Mouse (Mus musculus): ENCODE measurements around the gene Abcf1.
"Not testable (repeated sequence)": the region's sequence is repeated elsewhere in the genome, so short reads cannot be mapped to it uniquely, and the experiment has no call there.

Gene Abcf1

DNA sequence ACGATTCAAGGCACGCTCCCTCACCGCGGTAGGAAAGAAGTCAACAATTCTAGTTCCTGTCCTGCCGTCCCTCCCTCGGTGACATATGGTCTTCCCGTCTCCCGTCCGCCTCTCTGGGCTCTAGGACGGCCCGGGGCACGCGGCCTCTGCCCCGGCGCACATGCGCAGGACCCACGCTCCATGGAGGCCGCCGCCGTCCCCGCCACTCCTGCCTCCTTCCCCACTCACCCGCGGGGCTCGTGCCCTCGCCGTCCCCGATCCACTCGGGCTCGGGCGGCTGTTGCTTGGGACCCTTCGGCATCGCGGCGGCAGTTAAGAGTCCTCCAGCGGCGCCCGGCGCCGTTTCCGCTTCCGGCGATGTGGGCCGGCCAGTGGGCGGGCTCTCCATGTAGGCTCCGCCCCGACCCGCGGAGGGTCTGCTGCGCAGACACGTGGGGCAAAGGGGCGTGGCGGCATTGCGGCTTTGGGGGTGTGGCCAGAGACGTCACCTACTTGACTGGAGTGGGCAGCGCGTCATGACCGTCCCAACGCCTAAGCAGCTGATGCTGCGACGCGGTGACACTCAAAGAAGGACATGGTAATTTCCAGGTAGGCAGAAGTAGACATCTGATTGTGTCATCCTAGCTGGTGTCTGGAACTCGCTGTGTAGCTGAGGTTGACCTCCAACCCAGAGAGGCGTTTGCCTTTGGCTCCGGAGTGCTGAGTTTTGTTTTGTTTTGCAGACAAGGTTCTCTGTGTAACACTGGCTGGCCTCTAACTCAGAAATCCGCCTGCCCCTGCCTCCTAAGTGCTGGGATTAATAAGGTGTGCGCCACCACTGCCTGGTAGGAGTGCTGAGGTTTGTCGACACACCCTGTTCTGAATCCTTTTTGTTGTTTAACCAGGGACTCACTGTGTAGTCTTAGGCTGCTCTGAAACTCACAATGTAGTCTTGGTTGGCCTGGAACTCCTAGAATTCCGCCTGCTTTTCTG lies at the start of gene Abcf1:
Gene Abcf1, minus strand, starts transcription at position 344 of the 972 bp plus-strand sequence.
- DNase-seq (ENCODE audit: low spot score in 2 of 2): peak; percentile 98 to 99

DNA sequence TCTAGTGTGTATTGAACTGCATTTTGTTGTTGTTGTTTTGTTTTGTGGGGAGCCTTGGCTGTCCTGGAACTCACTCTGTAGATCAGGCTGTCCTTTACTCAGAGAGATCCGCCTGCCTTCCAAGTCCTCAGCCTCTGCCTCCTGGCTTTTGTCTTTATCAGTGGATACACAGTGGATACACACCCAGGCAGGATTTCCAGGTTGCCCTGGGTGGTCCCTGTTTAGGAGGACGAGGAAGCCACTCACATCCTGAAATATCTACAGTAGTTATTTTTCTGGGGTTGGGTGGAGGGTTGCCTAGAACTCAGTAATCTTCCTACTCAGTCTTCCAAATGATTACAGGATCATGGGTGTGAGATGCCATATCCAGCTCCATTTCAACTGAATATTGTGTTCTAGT lies 49.4 kb upstream of the Abcf1 start:
- DNase-seq (ENCODE audit: low spot score in 2 of 2): no peak

- DNase-seq (ENCODE audit: low spot score in 2 of 2): no peak
Observed at GRCm38 (mm10) chr17:36017046-36017445, 47.5 kb upstream of the Abcf1 start.

DNA sequence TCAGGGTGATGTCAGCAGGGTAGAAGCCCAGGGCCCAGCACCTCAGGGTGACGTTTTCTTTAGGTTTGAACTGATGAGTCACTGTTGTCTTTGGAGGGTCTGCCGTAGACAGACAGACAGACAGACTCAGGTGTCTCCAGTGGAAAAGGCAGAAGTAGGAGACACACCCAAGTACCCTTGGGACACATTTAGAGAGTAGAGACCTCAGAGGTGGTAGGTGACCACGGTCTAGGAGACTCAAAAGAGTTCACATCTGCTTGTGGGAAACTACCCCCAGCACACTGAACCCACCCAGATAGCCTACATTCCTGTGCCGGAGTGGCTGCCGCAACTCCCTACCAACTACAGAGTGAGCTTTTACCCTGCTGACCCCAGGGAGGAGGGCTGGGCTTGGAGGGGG lies 45.4 kb upstream of the Abcf1 start:
- no peak for DNase-seq (ENCODE audit: low spot score in 2 of 2)

DNA sequence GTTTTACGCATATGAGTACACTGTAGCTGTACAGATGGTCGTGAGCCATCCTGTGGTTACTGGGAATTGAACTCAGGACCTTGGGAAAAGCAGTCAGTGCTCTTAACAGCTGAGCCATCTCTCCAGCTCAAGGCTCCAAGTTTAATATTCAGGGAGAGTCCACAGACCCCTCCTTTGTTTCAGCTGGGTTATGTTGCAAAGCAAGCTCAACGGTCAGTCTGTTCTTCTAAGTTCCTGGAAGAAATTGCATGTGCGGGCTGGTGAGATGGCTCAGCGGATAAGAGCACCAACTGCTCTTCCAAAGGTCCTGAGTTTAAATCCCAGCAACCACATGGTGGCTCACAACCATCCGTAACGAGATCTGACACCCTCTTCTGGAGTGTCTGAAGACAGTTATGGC lies 34.8 kb upstream of the Abcf1 start:
- DNase-seq (ENCODE audit: low spot score in 2 of 2): not testable (repeated sequence)

DNA sequence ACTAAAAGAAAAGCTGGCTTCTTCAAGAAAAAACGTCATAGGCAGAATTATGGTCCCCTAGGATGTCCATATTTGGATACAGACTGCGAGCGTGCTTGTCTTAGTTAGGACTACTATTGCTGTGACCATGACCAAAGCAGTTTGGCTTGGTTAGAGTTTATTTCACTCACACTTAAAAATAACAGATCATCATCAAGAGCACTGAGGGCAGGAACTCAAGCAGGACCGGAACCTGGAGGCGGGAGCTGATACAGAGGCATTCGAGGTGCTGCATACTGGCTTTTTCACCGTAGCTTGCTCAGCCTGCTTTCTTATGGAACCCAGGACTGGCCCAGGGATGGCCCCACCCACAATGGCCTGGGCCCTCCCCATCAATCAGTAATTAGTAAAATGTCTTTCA lies 33.8 kb upstream of the Abcf1 start:
- no peak for DNase-seq (ENCODE audit: low spot score in 2 of 2)

DNA sequence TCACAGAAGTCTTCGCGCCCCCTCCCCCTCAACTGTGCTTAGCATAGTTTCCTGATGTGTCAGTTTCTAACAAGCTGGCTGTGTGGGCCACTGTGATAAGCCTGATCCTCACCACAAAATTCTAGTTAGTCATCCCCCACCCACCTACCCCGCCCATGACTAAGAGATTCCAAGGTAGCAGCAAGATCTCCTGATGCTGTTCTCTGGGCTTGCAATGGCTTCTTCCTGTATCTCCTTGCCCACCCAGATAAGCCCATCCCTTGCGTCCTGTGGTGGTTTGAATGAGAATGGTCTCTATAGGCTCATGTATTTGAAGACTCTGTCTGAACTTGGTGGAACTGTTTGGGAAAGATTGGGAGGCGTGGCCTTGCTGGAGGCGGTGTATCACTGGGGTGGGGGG lies 32.4 kb upstream of the Abcf1 start:
- no peak for DNase-seq (ENCODE audit: low spot score in 2 of 2)

GRCm38 (mm10) chr17:36001121-36001897 lies 31.7 kb upstream of the Abcf1 start:
- no peak for DNase-seq (ENCODE audit: low spot score in 2 of 2)

DNA sequence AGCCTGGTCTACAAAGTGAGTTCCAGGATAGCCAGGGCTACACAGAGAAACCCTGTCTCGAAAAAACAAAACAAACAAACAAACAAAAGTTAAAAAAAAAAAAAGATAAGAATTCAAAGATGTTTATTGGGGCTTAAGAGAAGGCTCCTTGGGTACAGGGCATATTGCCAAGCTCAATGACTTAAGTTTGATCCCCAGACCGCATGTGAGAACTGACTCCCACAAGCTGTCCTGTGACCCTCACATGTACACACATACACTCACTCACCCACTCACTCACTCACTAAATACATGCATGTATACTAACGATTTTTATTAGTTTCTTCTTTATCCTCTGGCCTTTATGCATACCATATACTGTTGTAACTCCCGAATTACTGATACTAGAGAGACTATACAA lies 30.8 kb upstream of the Abcf1 start:
- DNase-seq (ENCODE audit: low spot score in 2 of 2): no peak

DNA sequence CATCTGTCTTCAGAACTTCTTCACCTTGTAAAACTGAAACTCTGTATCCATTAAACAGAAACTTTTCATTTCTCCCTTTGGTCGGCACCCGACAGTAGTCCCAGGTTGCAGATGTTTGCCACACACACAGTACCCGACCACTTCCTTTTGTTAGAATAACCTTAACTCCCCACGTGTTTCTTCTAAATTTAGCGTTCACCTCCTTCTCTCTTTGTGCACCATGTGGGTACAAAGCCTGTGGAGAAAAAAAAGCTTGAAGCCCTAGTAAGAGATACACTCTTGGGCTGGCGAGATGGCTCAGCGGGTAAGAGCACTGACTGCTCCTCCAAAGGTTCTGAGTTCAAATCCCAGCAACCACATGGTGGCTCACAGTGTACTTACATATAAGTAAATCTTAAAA lies 29.8 kb upstream of the Abcf1 start:
- no peak for DNase-seq (ENCODE audit: low spot score in 2 of 2)

GRCm38 (mm10) chr17:35998545-35999305 lies 29.2 kb upstream of the Abcf1 start:
- DNase-seq (ENCODE audit: low spot score in 2 of 2): no peak

DNA sequence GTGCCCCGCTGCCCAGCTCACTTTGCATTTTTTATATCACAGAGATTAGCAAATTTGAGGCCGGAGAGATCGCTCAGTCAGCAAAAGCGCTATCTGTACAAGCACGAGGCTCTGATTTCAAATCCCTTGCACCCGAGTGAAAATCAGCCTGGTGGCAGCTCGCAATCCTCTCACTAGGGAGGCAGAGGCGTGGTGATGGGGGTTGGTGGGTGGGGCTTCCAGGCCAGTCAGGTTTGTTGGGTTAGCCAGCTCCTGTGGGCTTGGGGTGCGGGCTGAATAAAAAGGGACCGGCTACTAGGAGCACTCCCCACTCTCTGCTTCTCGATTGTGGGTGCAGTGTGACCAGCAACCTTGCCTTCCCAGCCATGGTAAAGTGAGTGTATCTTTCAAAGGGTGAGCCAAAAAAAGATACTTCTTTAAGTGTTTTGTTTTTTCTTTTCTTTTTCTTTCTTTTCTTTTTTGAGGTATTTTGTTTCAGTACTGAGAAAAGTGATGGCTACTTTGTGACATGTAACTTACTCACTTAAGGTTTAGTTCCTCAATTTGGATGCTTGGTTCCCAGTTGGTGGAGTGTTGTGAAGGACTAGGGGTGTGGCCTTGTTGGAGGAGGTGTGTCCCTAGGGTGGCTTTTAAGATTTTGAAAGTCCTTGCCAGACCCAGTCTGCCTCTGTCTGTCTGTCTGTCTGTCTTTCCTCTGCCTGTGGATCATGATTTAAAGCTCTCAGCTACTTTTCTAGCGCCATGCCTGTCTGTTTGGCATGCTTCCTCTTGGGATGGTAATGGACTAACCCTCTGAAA lies 28.4 kb upstream of the Abcf1 start:
- peak; percentile 27 to 32 for DNase-seq (ENCODE audit: low spot score in 2 of 2)

- DNase-seq (ENCODE audit: low spot score in 2 of 2): peak; percentile 96
Observed at GRCm38 (mm10) chr17:35996949-35997348, 27.4 kb upstream of the Abcf1 start.

GRCm38 (mm10) chr17:35994879-35995240 lies 25.3 kb upstream of the Abcf1 start:
- DNase-seq (ENCODE audit: low spot score in 2 of 2): no peak

DNA sequence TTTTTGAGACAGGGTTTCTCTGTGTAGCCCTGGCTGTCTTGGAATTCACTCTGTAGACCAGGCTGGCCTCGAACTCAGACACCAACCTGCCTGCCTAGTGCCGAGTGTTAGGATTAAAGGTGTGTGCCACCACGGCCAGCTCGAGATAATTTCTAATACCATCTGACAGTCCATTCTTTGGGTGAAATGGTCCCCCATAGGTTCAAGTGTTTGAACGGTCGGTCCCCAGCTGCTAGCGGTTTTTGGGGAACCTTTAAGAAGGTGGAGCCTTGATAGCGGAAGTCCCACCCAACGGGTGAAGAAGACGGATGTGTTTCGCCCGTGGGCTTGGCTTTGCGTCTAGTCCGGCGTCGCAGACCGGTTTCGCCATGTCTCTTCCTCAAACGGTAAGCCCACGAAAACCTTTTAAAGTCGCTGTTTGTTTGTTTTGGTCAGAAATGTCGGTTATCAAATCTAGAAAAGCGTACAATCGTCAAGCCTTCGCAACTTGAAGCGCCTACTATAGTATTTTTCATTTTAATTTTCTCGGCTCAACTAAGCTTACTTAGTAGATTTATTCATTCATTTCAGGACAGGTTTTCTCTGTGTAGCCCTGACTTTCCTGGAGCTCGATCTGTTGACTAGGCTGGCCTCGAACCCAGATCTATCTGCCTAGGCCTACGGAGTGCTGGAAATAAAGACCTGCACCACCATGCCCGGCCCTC lies 24.8 kb upstream of the Abcf1 start:
- peak; percentile 76 to 85 for DNase-seq (ENCODE audit: low spot score in 2 of 2)

- peak; percentile 71 to 72 for DNase-seq (ENCODE audit: low spot score in 2 of 2)
Observed at GRCm38 (mm10) chr17:35993675-35994074, 24.1 kb upstream of the Abcf1 start.

DNA sequence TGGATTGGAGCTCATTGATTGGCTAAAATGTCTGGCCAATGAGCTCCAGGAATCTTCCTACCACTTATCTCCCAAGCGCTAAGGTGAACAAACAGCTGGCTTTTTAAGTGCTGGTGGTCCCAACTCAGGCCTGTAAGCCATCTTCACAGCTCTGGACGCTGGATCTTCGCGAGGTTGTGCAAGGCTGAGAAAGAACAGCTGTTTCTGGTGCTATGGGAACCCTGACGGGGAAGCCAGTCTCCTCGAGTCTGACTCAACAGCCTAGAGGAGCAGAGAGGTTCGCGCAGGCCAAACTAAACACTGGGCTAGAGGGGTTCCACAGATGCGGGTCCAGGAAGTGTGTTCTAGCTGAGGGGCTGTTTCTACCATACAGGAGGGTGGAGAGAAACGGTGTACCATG lies 22.2 kb upstream of the Abcf1 start:
- DNase-seq (ENCODE audit: low spot score in 2 of 2): no peak

- no peak for DNase-seq (ENCODE audit: low spot score in 2 of 2)
Observed at GRCm38 (mm10) chr17:35981776-35982175, 12.2 kb upstream of the Abcf1 start.

DNA sequence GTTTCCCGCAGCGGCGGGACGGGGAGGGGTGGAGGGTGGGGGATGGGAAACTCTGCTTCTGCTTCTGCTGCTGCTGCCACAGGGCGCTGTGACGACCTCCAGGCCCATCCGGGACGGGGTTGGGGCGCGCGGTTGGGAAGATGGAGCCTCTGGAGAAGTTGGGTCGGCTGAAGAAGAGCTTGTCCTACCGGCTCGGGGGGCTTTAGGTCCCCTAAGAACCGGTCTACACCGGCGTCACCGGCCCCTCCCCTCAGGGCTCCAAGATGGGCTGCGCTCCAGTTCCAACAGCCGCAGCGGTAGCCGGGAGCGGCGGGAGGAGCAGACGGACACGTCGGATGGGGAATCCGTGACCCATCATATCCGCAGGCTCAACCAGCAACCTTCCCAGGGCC lies 10.8 kb upstream of the Abcf1 start:
- DNase-seq (ENCODE audit: low spot score in 2 of 2): peak; percentile 45 to 51
